Mouse (Mus musculus) heart, postnatal 0 days (tissue): ENCODE results near the gene Tktl2. TPM values are rescaled to one million over a fixed set of nuclear protein-coding genes. Genes with fewer than 3 reads are reported as not detected.

Source experiments
- ATAC-seq: fragments of 200-750 bp; cut with Nextera tagmentation; 2 replicates; pipeline ENCODE4 v1.8.0; 2017; ENCODE audit warnings: low read depth, moderate number of reproducible peaks, moderate library complexity; ENCODE audit not compliant: insufficient read depth
- DNase-seq: peaks from one replicate; pipeline ENCODE4 v3.0.0-alpha.2; 2016; ENCODE audit warnings: low spot score
- H3K27ac ChIP-seq: fragments of 300-500 bp; sonication (generic); 2 replicates; pipeline ENCODE4 v1.5.1; 2014; ENCODE audit warnings: low read depth, mild to moderate bottlenecking
- H3K27me3 ChIP-seq: fragments of 300-500 bp; sonication (generic); 2 replicates; pipeline ENCODE4 v1.6.1; 2014; ENCODE audit warnings: low read length, mixed read lengths; ENCODE audit not compliant: control insufficient read depth, insufficient read depth
- H3K36me3 ChIP-seq: fragments of 300-500 bp; sonication (generic); replicated peaks from 2 replicates; pipeline ENCODE4 v1.6.1; 2014; ENCODE audit warnings: low read length, mixed read lengths; ENCODE audit not compliant: control insufficient read depth, insufficient read depth
- H3K4me1 ChIP-seq: fragments of 300-500 bp; sonication (generic); 2 replicates; pipeline ENCODE4 v1.6.1; 2014; ENCODE audit warnings: antibody characterized with exemption; ENCODE audit not compliant: control insufficient read depth, insufficient read depth
- H3K4me2 ChIP-seq: fragments of 300-500 bp; sonication (generic); 2 replicates; pipeline ENCODE4 v1.6.1; 2014; ENCODE audit warnings: low read depth, mild to moderate bottlenecking, low read length, moderate library complexity
- H3K4me3 ChIP-seq: fragments of 300-500 bp; sonication (generic); 2 replicates; pipeline ENCODE4 v1.5.1; 2014; ENCODE audit warnings: low read depth, low read length
- H3K9ac ChIP-seq: fragments of 300-500 bp; sonication (generic); replicated peaks from 2 replicates; pipeline ENCODE4 v1.6.1; 2014; ENCODE audit warnings: low read depth, low read length, mixed read lengths
- H3K9me3 ChIP-seq: fragments of 300-500 bp; sonication (generic); replicated peaks from 2 replicates; pipeline ENCODE4 v1.6.1; 2016; ENCODE audit warnings: low read length; ENCODE audit not compliant: control insufficient read depth
- CTCF ChIP-seq: IDR thresholded peaks from 2 replicates; pipeline ENCODE4 v1.5.1; 2016; ENCODE audit warnings: antibody characterized with exemption, control low read depth, low read depth
- EP300 ChIP-seq: IDR thresholded peaks from 2 replicates; pipeline ENCODE4 v1.6.1; 2016; ENCODE audit warnings: antibody characterized with exemption, low read depth
- WGBS: fragments of 180-500 bp; shearing (Covaris S2); extraction: QIAGEN DNeasy Blood & Tissue Kit; methylation state at CpG from one replicate; pipeline ENCODE4 v1.1.7; 2014; 5-methylcytosine and 5-hydroxymethylcytosine counted together
- polyA plus RNA-seq: library from polyadenylated mRNA; unstranded; fragments of >200 nt; fragmentation: Nextera tagmentation; extraction: Ambion mirVana; gene quantifications from 2 replicates; pipeline ENCODE4 v1.2.1, GENCODE M21; 2015
- total RNA-seq: library from RNA; depleted of rRNA; stranded (reverse); fragments of >200 nt; gene quantifications from 2 replicates; pipeline ENCODE4 v1.2.3, GENCODE M21; 2014; ENCODE audit warnings: low replicate concordance

Tktl2 gene
- total and polyA plus RNA-seq, 2 experiments from 2014 or later: not detected

DNA sequence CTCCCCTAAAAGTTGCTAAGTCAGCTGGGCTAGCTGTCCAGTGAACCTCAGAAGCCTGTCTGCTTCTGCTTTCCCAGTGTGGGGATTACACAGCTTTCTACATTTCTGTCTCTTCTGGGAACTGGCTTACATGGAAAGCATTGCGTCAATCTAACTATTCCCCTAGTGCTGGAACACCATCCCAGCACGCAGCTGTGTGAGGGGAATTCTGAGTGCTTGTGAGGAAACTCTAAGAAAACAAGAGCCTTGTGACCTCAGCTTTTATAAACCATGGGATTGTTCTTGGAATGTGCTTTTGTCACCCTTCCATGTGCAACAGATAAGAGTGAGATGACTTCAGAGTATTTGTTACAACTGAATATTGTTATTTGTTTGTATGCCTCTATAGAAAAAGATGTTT lies 17.1 kb upstream of the Tktl2 start:
- DNase-seq (no peak), ATAC-seq (no peak)
- Histone ChIP-seq H3K27ac (no peak overlapping the region), H3K9ac (no peak overlapping the region), H3K4me1 (no peaks in the 10 kb centered on the region), H3K4me2 (no peak overlapping the region), H3K4me3 (no peak overlapping the region), H3K9me3 (no peaks in the 10 kb centered on the region), H3K36me3 (no peaks in the 10 kb centered on the region), H3K27me3 (no peaks in the 10 kb centered on the region)
- no peak for TF ChIP-seq EP300
- no peak for TF ChIP-seq CTCF
- WGBS: 47% methylated on average over 2 of the region's 2 CpGs

GRCm38 (mm10) chr8:66495726-66496125 lies 15.8 kb upstream of the Tktl2 start:
- H3K27ac ChIP-seq: no peak overlapping the region
- H3K9ac ChIP-seq: no peak overlapping the region
- no peaks in the 10 kb centered on the region for H3K9me3 ChIP-seq
- no peak overlapping the region for H3K4me2 ChIP-seq
- H3K27me3 ChIP-seq: no peaks in the 10 kb centered on the region
- no peaks in the 10 kb centered on the region for H3K36me3 ChIP-seq
- TF ChIP-seq EP300 (no peak), CTCF (peak; percentile 70)
- ATAC-seq: peak; percentile 47; the same call in 1 of the 2 replicates
- H3K4me1 ChIP-seq: no peaks in the 10 kb centered on the region
- peak; percentile 58 for DNase-seq
- WGBS: 8% methylated on average over 8 of the region's 8 CpGs
- H3K4me3 ChIP-seq: no peak overlapping the region

DNA sequence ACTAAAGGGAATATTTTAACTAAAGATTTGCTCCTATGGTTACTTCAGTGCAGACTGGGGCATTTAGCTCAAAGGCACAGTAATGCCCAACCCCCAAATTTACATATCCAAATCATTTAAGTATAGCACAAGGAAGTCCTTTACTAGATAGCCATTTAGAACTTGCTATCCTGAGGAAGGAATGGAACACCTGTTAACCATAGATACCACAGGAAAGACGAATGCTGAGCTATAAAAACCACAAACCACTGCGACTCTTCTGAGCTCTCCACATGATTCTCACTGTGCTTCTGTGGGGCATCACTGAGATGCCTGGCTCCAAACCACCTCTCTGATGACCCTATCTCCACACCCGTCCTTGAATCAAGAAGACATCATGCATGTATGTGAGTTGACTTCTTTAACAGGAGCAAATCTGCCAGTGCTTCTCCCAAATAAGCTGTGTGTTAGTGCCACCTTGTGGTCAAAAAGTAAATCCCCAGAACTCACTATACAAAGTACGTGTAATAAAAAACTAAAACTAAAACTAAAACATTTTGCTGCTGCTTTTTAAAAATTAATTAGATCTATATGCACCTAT lies 14.5 kb upstream of the Tktl2 start:
- no peak for ATAC-seq
- no peak overlapping the region for H3K9ac ChIP-seq
- H3K36me3 ChIP-seq: no peaks in the 10 kb centered on the region
- H3K27me3 ChIP-seq: no peaks in the 10 kb centered on the region
- DNase-seq: peak; percentile 40
- no peak overlapping the region for H3K4me2 ChIP-seq
- no peak overlapping the region for H3K4me3 ChIP-seq
- H3K9me3 ChIP-seq: no peaks in the 10 kb centered on the region
- 29% methylated on average over 4 of the region's 4 CpGs for WGBS
- no peaks in the 10 kb centered on the region for H3K4me1 ChIP-seq
- TF ChIP-seq EP300: no peak
- TF ChIP-seq CTCF: peak; percentile 67
- no peak overlapping the region for H3K27ac ChIP-seq

DNA sequence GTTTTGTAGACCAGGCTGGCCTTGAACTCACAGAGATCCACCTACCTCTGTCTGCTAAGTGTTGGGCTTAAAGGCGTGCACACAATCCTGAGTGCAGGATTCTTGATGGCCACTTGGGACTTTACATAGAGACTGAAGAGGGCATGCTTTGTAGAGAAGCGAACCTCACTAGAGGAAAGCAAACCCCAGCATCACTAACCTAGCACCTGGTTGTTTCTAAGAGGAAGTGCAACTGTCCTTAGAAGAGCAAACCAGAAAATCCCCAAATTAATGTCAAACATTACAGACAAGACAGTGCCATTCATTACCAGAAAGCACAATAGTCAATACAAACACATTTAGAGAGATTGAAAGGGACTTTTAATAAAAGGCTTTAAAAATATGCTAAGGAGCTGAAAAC lies 8.2 kb upstream of the Tktl2 start:
- Histone ChIP-seq H3K27me3 (no peaks in the 10 kb centered on the region), H3K36me3 (no peaks in the 10 kb centered on the region), H3K4me1 (no peaks in the 10 kb centered on the region), H3K4me3 (no peak overlapping the region), H3K9ac (no peak overlapping the region), H3K4me2 (no peak overlapping the region), H3K9me3 (no peaks in the 10 kb centered on the region), H3K27ac (no peak overlapping the region)
- TF ChIP-seq EP300 (no peak), CTCF (no peak)
- no peak for DNase-seq
- 54% methylated on average over 2 of the region's 2 CpGs for WGBS
- no peak for ATAC-seq

- DNase-seq (no peak), ATAC-seq (no peak)
- Histone ChIP-seq H3K4me1 (no peaks in the 10 kb centered on the region), H3K27me3 (no peaks in the 10 kb centered on the region), H3K27ac (no peak overlapping the region), H3K36me3 (no peaks in the 10 kb centered on the region), H3K9me3 (no peaks in the 10 kb centered on the region), H3K4me3 (no peak overlapping the region), H3K9ac (no peak overlapping the region), H3K4me2 (no peak overlapping the region)
- WGBS: 61% methylated on average over 2 of the region's 2 CpGs
- TF ChIP-seq EP300: no peak
- no peak for TF ChIP-seq CTCF
Measured at GRCm38 (mm10) chr8:66519149-66519548, 7.6 kb downstream of the Tktl2 start.

GRCm38 (mm10) chr8:66520576-66520975 lies 9.0 kb downstream of the Tktl2 start:
- Histone ChIP-seq H3K9me3 (no peaks in the 10 kb centered on the region), H3K4me1 (no peaks in the 10 kb centered on the region), H3K36me3 (no peaks in the 10 kb centered on the region), H3K4me3 (no peak overlapping the region), H3K9ac (no peak overlapping the region), H3K4me2 (no peak overlapping the region), H3K27me3 (no peaks in the 10 kb centered on the region), H3K27ac (no peak overlapping the region)
- ATAC-seq (no peak), DNase-seq (no peak)
- TF ChIP-seq CTCF (no peak), EP300 (no peak)
